Mouse (Mus musculus): ENCODE results near the gene Klf6. TPM values are rescaled to one million over a fixed set of nuclear protein-coding genes. Genes with fewer than 3 reads are reported as not detected.

The Klf6 gene
- polyA plus RNA-seq, 1 experiment from 2014 or later: 70.1 TPM

DNA sequence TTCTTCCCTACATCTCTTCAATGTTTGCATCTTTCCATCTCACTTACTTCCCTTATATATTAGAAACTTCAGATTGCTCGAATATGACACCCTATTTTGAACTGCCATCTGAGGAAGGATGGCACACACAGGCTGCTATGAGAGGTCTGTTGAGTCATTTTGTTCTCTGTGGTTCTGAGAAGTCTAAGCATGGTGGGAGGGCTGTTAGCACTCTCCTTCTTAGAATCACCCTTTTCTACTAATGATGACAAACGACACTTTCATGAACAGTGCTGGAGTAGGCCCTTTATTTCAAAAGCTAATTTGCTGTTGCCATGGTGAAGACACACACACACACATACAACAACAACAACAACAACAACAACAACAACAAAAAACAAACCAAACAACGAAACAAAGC lies 28.8 kb downstream of the Klf6 start:
- Histone ChIP-seq H3K9me3 (no peaks in the 10 kb centered on the region), H3K4me1 (replicated peaks) (no peaks in the 10 kb centered on the region), H3K36me3 (no peaks in the 10 kb centered on the region), H3K9ac (no peak overlapping the region), H3K4me2 (no peak overlapping the region), H3K27ac (no peak overlapping the region), H3K4me3 (no peak overlapping the region), H3K27me3 (no peaks in the 10 kb centered on the region)
- ATAC-seq (ENCODE audit: low FRiP score): no peak
- WGBS: 68% methylated on average over 3 of the region's 3 CpGs

DNA sequence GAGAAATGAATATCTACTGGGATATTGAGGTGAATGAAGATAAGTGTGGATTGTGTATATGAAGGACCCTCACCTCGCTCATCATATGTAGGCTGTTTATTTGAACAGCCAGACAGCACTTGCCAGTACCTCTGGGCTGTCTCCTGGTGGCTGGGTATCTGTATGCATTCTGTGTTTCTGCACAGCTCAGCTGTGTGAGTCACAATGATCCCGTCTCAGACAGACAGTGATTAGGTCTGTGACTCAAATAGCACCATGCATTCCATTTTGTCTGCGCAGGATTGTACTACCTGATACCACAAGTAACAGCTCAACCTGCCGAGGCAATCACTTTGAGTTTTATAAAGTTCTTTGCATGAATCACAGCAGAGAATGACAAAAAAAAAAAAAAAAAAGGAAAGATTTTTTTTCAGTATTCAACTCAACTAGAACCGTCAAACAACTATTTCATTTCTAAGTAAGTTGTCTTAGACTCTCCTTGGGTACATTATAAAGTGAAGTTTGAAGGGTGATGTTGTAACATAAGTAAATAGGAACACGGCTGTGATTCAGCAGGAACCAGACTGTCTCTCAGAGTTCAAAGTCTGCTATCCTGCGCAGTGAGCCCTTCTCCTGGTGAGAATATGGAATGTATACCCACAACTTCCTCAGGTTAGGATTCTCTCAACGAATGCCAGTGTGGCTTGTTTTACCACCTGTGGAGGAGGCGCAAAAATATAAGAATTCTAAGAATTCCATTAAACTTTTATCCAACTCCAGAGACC lies 31.6 kb downstream of the Klf6 start:
- Histone ChIP-seq H3K9ac (no peak overlapping the region), H3K9me3 (no peaks in the 10 kb centered on the region), H3K27me3 (no peaks in the 10 kb centered on the region), H3K4me3 (no peak overlapping the region), H3K27ac (no peak overlapping the region), H3K4me1 (replicated peaks) (no peaks in the 10 kb centered on the region; the same call in 1 of the 2 replicates), H3K36me3 (no peaks in the 10 kb centered on the region), H3K4me2 (no peak overlapping the region)
- 79% methylated on average over 9 of the region's 9 CpGs for WGBS
- no peak for ATAC-seq (ENCODE audit: low FRiP score)

DNA sequence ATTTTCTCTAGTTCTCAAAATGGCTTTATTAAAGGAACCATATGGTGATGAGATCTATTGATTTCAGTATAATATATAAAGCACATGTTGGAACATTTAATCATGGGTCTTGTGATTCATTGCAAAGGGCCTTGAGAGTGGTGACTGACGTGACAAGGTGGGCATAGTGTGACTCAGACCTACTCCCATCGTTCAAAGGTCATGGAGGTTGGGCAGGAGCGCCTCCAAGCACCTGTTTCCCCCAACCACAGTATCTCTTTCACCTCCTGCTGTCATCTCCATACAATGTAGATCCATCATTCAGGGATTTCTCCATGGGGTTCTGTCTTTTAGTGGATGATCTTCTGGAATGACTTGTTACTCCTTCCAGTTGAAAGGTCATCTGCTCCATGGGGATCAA lies 33.6 kb downstream of the Klf6 start:
- no peak overlapping the region for H3K4me2 ChIP-seq
- no peak overlapping the region for H3K9ac ChIP-seq
- H3K9me3 ChIP-seq: no peaks in the 10 kb centered on the region
- no peaks in the 10 kb centered on the region for H3K27me3 ChIP-seq
- 74% methylated on average over 3 of the region's 3 CpGs for WGBS
- ATAC-seq (ENCODE audit: low FRiP score): no peak
- H3K4me3 ChIP-seq: no peak overlapping the region
- H3K27ac ChIP-seq: no peak overlapping the region
- H3K36me3 ChIP-seq: no peaks in the 10 kb centered on the region
- no peaks in the 10 kb centered on the region; the same call in 1 of the 2 replicates for H3K4me1 ChIP-seq (replicated peaks)

DNA sequence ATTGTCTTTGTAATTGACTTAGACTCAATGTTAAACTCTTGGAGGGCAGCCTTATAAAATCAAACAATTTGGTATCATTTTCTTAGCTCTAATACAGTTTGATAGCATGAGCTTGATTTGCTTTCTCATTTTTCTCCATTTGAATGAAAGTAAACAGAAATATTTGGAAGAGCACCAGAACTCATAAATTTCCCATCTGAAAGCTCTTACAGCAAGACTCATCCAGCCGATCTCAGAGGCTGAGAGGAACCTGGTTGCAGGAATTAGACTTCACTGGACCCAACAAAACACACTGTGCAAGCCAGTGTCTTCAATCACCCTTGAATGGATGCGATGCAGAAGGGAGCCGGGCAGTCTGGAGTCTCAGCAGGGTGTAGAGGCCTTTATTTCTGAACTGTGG lies 34.6 kb downstream of the Klf6 start:
- Histone ChIP-seq H3K9me3 (no peaks in the 10 kb centered on the region), H3K4me1 (replicated peaks) (no peaks in the 10 kb centered on the region; the same call in 1 of the 2 replicates), H3K27ac (no peak overlapping the region), H3K4me3 (no peak overlapping the region), H3K36me3 (no peaks in the 10 kb centered on the region), H3K27me3 (no peaks in the 10 kb centered on the region), H3K9ac (no peak overlapping the region), H3K4me2 (no peak overlapping the region)
- 54% methylated on average over 3 of the region's 3 CpGs for WGBS
- ATAC-seq (ENCODE audit: low FRiP score): no peak

DNA sequence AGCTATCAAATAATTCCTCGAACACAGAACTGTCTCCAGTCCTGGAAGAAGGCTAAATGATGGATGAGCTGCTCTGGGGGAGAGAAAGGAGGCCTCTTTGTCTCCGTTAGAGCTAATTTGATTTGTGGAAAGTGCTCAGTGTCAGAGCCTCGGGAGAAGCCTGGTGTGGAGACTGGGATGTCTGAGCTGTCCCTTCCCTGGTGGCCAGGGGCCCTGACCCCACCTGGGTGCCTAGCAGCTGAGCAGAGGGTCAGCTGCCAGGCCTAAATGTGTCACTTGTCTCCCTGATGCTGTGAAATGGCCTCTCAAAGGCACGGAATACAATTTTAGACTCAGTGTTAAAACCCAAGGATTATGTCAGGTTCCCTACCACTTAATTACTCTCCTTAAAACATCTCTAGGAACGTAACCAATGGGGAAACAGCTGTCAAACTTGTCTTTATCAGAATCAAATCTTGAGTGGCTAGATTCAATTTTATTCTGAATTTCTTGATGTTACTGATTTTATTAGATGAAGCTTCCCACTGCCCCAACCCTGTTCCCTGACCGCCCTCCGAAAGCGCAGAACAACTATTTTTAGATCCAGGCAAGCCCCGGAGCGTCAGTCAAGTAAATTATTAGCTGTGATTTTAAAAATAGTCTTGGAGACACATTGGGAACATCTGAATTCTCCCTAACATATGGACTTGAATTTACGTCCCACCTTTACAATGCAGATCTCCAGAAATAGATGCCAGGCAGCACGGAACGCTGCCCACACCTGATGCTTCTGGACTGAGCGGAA lies 36.1 kb downstream of the Klf6 start:
- no peaks in the 10 kb centered on the region for H3K9me3 ChIP-seq
- no peak overlapping the region for H3K9ac ChIP-seq
- H3K4me1 ChIP-seq (replicated peaks): no peaks in the 10 kb centered on the region; the same call in 1 of the 2 replicates
- H3K27ac ChIP-seq: no peak overlapping the region
- no peak overlapping the region for H3K4me3 ChIP-seq
- H3K27me3 ChIP-seq: no peaks in the 10 kb centered on the region
- no peak for ATAC-seq (ENCODE audit: low FRiP score)
- H3K36me3 ChIP-seq: no peaks in the 10 kb centered on the region
- 68% methylated on average over 14 of the region's 14 CpGs for WGBS
- H3K4me2 ChIP-seq: no peak overlapping the region

DNA sequence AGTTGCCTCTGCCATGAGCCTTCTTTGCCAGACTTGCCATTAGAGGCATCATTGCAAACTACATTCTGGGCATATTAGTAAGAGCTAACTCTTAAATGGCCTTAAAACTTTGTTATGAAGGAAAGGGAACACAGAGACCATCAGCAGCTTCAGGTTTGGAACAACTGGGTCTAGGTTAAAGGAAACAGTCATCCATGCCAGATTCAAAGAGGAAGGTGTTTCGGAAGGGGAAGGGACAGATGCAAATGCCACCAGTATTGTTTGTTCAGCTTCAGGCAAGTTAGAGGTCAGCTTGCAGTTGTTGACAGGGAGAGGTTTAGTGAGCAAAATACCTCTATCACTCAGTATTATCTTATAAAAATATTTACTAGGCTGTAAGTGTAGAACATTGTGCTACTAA lies 37.7 kb downstream of the Klf6 start:
- Histone ChIP-seq H3K9ac (no peak overlapping the region), H3K4me2 (no peak overlapping the region), H3K27me3 (no peaks in the 10 kb centered on the region), H3K27ac (no peak overlapping the region), H3K9me3 (no peaks in the 10 kb centered on the region), H3K4me3 (no peak overlapping the region), H3K36me3 (no peaks in the 10 kb centered on the region), H3K4me1 (replicated peaks) (no peaks in the 10 kb centered on the region; the same call in 1 of the 2 replicates)
- 78% methylated on average over 1 of the region's 1 CpGs for WGBS
- ATAC-seq (ENCODE audit: low FRiP score): no peak

DNA sequence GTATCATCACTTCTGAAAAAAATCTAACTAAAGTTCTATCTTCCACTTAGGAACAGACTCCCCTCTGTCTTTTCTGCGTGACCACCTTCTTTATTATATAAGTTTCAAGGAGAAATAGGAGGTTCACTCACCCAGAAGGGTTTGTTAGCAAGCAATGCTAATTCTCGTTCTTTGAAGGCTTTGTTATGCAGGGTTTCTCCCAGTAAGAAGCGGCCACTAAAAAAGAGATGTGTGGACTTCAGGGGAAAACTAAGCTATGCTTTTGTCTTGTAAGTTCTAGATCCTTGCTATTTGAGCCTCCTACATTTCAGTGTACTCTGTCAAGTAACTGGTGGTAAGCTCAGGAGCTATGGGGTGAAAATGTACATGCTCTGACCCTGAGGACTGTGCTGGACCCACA lies 38.4 kb downstream of the Klf6 start:
- no peaks in the 10 kb centered on the region for H3K9me3 ChIP-seq
- H3K4me1 ChIP-seq (replicated peaks): no peaks in the 10 kb centered on the region; the same call in 1 of the 2 replicates
- H3K9ac ChIP-seq: no peak overlapping the region
- H3K4me3 ChIP-seq: no peak overlapping the region
- 22% methylated on average over 3 of the region's 3 CpGs for WGBS
- H3K27me3 ChIP-seq: no peaks in the 10 kb centered on the region
- H3K27ac ChIP-seq: no peak overlapping the region
- H3K36me3 ChIP-seq: no peaks in the 10 kb centered on the region
- H3K4me2 ChIP-seq: no peak overlapping the region
- no peak for ATAC-seq (ENCODE audit: low FRiP score)

DNA sequence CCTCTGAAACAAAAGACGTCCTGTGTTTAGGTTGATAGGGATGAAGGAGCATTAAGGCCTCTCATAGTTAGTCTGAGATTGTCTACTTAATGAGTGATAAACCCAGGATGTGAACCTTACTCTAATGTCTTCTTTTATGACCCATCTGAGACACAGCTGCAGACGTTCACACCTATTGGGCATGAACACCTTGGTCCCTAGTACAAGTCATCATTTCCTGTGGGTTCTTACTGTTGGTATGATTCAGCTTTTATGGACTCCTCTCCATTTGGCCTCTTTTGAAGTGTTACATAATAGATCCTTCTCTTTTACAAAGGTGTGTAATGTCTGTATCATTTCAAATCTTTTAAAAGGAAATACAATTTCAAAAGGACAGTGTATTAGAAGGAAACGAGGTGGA lies 51.9 kb downstream of the Klf6 start:
- no peaks in the 10 kb centered on the region for H3K27me3 ChIP-seq
- no peak overlapping the region for H3K9ac ChIP-seq
- ATAC-seq (ENCODE audit: low FRiP score): no peak
- no peaks in the 10 kb centered on the region for H3K9me3 ChIP-seq
- H3K27ac ChIP-seq: no peak overlapping the region
- no peak overlapping the region for H3K4me3 ChIP-seq
- WGBS: 89% methylated on average over 3 of the region's 3 CpGs
- no peaks in the 10 kb centered on the region for H3K36me3 ChIP-seq
- H3K4me1 ChIP-seq (replicated peaks): no peaks in the 10 kb centered on the region
- no peak overlapping the region for H3K4me2 ChIP-seq

DNA sequence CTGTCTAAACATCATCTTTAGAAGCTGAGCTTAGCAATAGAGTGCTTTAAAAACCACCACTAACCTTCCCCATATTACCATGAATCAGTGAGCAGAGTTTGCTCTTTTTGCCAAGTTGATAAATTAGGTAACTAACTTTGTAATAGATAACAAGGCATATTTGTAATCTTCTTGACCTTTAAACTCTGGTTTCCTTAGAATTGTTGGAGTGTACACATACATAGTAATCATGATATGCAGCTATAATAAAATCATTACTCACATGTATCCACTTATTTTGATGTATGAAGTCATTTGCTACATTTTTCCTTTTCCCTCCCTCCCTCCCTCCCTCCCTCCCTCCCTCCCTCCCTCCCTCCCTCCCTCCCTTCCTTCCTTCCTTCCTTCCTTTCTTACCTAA lies 56.1 kb downstream of the Klf6 start:
- Histone ChIP-seq H3K27me3 (no peaks in the 10 kb centered on the region), H3K4me2 (no peak overlapping the region), H3K4me3 (no peak overlapping the region), H3K36me3 (no peaks in the 10 kb centered on the region), H3K27ac (no peak overlapping the region), H3K9me3 (no peaks in the 10 kb centered on the region), H3K4me1 (replicated peaks) (no peaks in the 10 kb centered on the region), H3K9ac (no peak overlapping the region)
- ATAC-seq (ENCODE audit: low FRiP score): no peak

DNA sequence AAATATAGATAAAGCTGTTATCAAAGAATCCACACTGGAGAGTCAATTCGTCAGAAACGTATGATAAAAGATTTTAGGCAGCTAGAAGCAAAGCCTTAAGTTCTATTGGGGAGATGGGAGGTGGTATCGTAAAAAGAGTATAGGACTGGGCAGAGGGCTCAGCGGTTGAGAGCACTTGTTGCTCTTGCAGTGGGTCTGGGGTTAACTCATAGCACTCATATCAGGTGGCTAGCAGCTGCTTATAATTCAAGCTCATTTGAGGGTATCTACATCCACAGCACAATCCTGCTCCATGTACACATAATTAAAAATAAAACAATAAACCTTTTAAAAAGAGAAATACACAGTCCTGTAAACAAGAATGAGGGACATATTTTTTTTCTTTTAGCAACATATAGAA lies 58.7 kb downstream of the Klf6 start:
- Histone ChIP-seq H3K9ac (no peak overlapping the region), H3K36me3 (no peaks in the 10 kb centered on the region), H3K27ac (no peak overlapping the region), H3K4me3 (no peak overlapping the region), H3K27me3 (no peaks in the 10 kb centered on the region), H3K4me1 (replicated peaks) (no peaks in the 10 kb centered on the region), H3K9me3 (no peaks in the 10 kb centered on the region), H3K4me2 (no peak overlapping the region)
- no peak for ATAC-seq (ENCODE audit: low FRiP score)
- WGBS: 93% methylated on average over 4 of the region's 4 CpGs
